Mouse (Mus musculus) cerebellum, postnatal 14 days (tissue): ENCODE measurements at regions not wholly inside any gene's neighbourhood (a gene's known extent, or its start where the extent isn't known, plus 50 kb on each side); places are given as distances from the start of the nearest gene placed in this dataset.

Experiments used
- DNase-seq, 2 experiments: peaks; one replicate each; pipeline ENCODE4 v3.0.0; 2021; ENCODE audit warnings: mixed read lengths in 2 of 2

GRCm38 (mm10) chr13:37468304-37469178 lies 123.5 kb downstream of the Ly86 start:
- DNase-seq, result peak; percentile 35 to 38

- DNase-seq, result no peak
Measured at GRCm38 (mm10) chr13:37470230-37470907, 125.4 kb downstream of the Ly86 start.

GRCm38 (mm10) chr13:37473359-37473758 lies 128.4 kb downstream of the Ly86 start:
- DNase-seq, result no peak

- no peak for DNase-seq
Measured at GRCm38 (mm10) chr13:37475804-37476203, 130.8 kb downstream of the Ly86 start.

- DNase-seq, result no peak
Measured at GRCm38 (mm10) chr13:37476256-37477053, 131.4 kb downstream of the Ly86 start.

- DNase-seq, result no peak
Measured at GRCm38 (mm10) chr13:37477342-37477741, 132.3 kb downstream of the Ly86 start.

- DNase-seq, result peak; percentile 63
Measured at GRCm38 (mm10) chr13:37477749-37478548, 132.9 kb downstream of the Ly86 start.

- DNase-seq, result no peak
Measured at GRCm38 (mm10) chr13:37479182-37479691, 134.2 kb downstream of the Ly86 start.

- DNase-seq, result no peak
Measured at GRCm38 (mm10) chr13:37481514-37481913, 136.5 kb downstream of the Ly86 start.

- no peak for DNase-seq
Measured at GRCm38 (mm10) chr13:37482038-37482437, 137.0 kb downstream of the Ly86 start.

- peak; percentile 47 to 53 for DNase-seq
Measured at GRCm38 (mm10) chr13:37482589-37482988, 137.6 kb downstream of the Ly86 start.

- peak; percentile 41 to 45 for DNase-seq
Measured at GRCm38 (mm10) chr13:37483010-37483855, 138.2 kb downstream of the Ly86 start.

- no peak for DNase-seq
Measured at GRCm38 (mm10) chr13:37484631-37485030, 139.6 kb downstream of the Ly86 start.

GRCm38 (mm10) chr13:37492115-37493001 lies 147.3 kb downstream of the Ly86 start:
- DNase-seq, result no peak

GRCm38 (mm10) chr13:37493331-37493730 lies 148.3 kb downstream of the Ly86 start:
- DNase-seq, result no peak

- DNase-seq, result no peak
Measured at GRCm38 (mm10) chr13:37495272-37495932, 150.4 kb downstream of the Ly86 start.

- DNase-seq, result no peak
Measured at GRCm38 (mm10) chr13:37497986-37498385, 153.0 kb downstream of the Ly86 start.

GRCm38 (mm10) chr13:37500668-37501286 lies 155.8 kb downstream of the Ly86 start:
- DNase-seq, result no peak

- peak; percentile 35 to 38 for DNase-seq
Measured at GRCm38 (mm10) chr13:37503449-37503848, 158.4 kb downstream of the Ly86 start.
